Mouse (Mus musculus) G1E (cell line): ENCODE results near the gene Mettl24.

Experiments
- CTCF ChIP-seq: IDR thresholded peaks from 2 replicates; pipeline ENCODE4 v1.5.1; 2012; ENCODE audit warnings: low read depth, low read length, inconsistent platforms, mixed read lengths
- TAL1 ChIP-seq: conservative IDR thresholded peaks from 2 replicates; pipeline ENCODE4 v1.6.1; 2012; ENCODE audit warnings: low read depth, low read length, inconsistent platforms, mixed read lengths

- no peak for TF ChIP-seq CTCF
- TF ChIP-seq TAL1: no peak
Observed at GRCm38 (mm10) chr10:40649634-40650033, 33.4 kb upstream of the Mettl24 start.
